Mouse (Mus musculus) C3H10T1/2 (cell line): Measurements from ENCODE around the gene Adam8. TPM values are rescaled to one million over a fixed set of nuclear protein-coding genes. Genes with fewer than 3 reads are reported as not detected.

Experiments
- polyA plus RNA-seq, 2 experiments: library from polyadenylated mRNA; unstranded; fragments of >200 nt; fragmentation: generic; extraction: Trizol; gene quantifications; one replicate each; pipeline ENCODE4 v1.2.1; 2012; ENCODE audit warnings: missing spikeins in 2 of 2

Gene Adam8
- polyA plus RNA-seq: 1 to 10 TPM in 1 of 2 experiments, under 1 TPM in 1; 0.67 to 1.6 TPM

GRCm38 (mm10) chr7:139992406-139992805 is at the start of gene Adam8:
Gene Adam8 (minus strand): TSS chr7:139992562.

GRCm38 (mm10) chr7:140036281-140037170 is 44.2 kb upstream of the Adam8 start, which contains the start of the genes Zfp511 and Tubgcp2:
Gene Zfp511 (plus strand): TSS chr7:140036391.
Gene Tubgcp2 (minus strand): TSS chr7:140036669.

GRCm38 (mm10) chr7:139978278-139978892 is 14.0 kb downstream of the Adam8 start, which contains the start of gene 6430531B16Rik:
Gene 6430531B16Rik (minus strand): TSS chr7:139978755.

GRCm38 (mm10) chr7:139943674-139944281 is 48.6 kb downstream of the Adam8 start, which contains the start of gene Utf1:
Gene Utf1 (plus strand): TSS chr7:139943789.

Other genes starting within 250 kb of the Adam8 start
- under 1 TPM; 0.02 TPM for gene Adgra1, start 158.4 kb downstream of the Adam8 start, polyA plus RNA-seq
- gene Kndc1, start 97.9 kb downstream of the Adam8 start, polyA plus RNA-seq: under 1 TPM in 1 of 2 experiments, not detected in 1; 0.11 TPM
- not detected for gene Utf1, start 48.8 kb downstream of the Adam8 start, polyA plus RNA-seq
- gene 6430531B16Rik, start 13.8 kb downstream of the Adam8 start, polyA plus RNA-seq: under 1 TPM; 0.02 to 0.17 TPM
- 10 to 100 TPM; 29.3 to 41.1 TPM for gene Zfp511, start 43.8 kb upstream of the Adam8 start, polyA plus RNA-seq
- 10 to 100 TPM; 21.3 to 28.3 TPM for gene Tubgcp2, start 44.1 kb upstream of the Adam8 start, polyA plus RNA-seq
- not detected for gene Msx3, start 56.5 kb upstream of the Adam8 start, polyA plus RNA-seq
- gene Caly, start 90.0 kb upstream of the Adam8 start, polyA plus RNA-seq: not detected
- not detected for gene Prap1, start 100.8 kb upstream of the Adam8 start, polyA plus RNA-seq
- gene Fuom, start 109.9 kb upstream of the Adam8 start, polyA plus RNA-seq: 1 to 10 TPM in 1 of 2 experiments, under 1 TPM in 1; 0.11 to 1.5 TPM
- 10 to 100 TPM; 12.0 to 15.9 TPM for gene Paox, start 123.2 kb upstream of the Adam8 start, polyA plus RNA-seq
- gene Echs1, start 123.9 kb upstream of the Adam8 start, polyA plus RNA-seq: 10 to 100 TPM; 29.4 to 89.8 TPM
- gene Mtg1, start 145.0 kb upstream of the Adam8 start, polyA plus RNA-seq: 10 to 100 TPM in 1 of 2 experiments, 1 to 10 TPM in 1; 9.2 to 11.8 TPM
- not detected for gene Sprn, start 162.3 kb upstream of the Adam8 start, polyA plus RNA-seq
- not detected for gene Olfr522, start 172.2 kb upstream of the Adam8 start, polyA plus RNA-seq
- not detected for gene Olfr523, start 180.7 kb upstream of the Adam8 start, polyA plus RNA-seq
- gene Olfr524, start 213.4 kb upstream of the Adam8 start, polyA plus RNA-seq: not detected
- not detected for gene Cd163l1, start 225.7 kb upstream of the Adam8 start, polyA plus RNA-seq